Mouse (Mus musculus): Measurements from ENCODE around the gene Hes2.

The Hes2 gene

DNA sequence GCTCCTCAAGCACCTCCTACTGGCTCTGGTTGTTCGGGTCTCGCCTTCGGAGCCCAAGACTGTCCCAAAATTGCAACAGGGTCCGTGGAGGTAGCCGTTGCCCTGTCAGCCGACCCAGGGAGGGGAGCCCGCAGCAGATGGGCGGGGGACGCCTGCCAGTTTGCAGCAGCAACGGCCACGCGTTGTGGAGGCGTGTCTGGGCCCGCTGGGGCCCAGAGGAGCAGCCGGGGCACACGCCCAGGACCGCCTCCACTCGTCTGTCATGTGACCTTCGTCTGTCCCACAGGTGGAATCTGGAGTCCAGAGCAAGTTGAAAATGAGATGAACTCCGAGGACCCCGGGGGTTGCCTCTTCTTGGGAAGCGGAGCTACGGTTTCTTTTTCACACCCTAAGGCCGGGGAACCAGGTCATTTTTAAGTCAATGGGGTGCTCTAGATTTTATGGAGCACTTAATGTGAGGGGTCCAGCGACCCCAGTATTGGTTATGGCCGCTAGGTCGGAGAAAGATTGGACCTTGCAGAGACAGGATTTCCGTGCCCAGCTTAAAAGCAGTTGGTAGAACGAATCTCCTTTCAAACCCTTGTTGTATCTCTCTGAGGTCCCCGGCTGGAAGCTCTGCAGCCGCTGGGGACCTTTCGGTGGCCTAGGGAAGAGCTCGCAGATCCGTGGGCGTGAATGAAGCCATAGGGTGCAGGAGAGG, at the start of gene Hes2:
Hes2 (plus strand) TSS at position 283 of the 700 bp plus-strand sequence.
- no peak for DNase-seq (ENCODE audit: extremely low read depth, low read depth, low spot score)

DNA sequence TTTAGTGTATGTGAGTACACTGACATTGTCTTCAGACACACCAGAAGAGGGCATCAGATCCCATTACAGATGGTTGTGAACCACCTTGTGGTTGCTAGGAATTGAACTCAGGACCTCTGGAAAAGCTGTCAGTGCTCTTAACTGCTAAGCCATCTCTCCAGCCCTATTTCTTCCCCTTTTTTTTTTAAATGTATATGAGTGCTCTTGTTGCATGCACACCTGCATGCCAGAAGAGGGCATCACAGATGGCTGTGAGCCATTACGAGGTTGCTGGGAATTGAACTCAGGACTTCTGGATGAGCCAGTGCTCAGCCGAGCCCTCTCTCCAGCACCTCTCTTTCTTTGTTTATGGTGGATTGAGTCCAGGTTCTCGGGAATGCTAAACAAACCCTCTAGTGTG, 49.2 kb upstream of the Hes2 start:
- no peak for DNase-seq (ENCODE audit: extremely low read depth, low read depth, low spot score)

DNA sequence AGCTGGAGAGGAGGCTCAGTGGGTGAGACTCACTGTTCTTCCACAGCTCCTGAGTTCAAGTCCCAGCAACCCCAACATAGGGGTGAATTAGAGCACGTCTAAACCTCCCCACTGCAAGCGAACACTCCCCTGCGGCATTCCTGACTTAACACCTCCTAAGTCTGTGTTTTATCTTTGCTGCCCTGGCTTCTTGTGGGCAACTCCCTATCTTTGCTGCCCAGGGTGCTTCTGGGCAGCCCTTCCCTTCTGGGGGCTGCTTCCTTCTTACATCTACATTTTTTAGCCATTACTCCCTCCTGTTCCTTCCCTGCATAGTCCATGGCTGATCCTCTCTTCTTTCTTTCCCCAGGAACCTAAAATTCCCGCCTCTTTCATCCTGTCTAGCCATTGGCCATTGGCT, 48.0 kb upstream of the Hes2 start:
- DNase-seq (ENCODE audit: extremely low read depth, low read depth, low spot score) = no peak

DNA sequence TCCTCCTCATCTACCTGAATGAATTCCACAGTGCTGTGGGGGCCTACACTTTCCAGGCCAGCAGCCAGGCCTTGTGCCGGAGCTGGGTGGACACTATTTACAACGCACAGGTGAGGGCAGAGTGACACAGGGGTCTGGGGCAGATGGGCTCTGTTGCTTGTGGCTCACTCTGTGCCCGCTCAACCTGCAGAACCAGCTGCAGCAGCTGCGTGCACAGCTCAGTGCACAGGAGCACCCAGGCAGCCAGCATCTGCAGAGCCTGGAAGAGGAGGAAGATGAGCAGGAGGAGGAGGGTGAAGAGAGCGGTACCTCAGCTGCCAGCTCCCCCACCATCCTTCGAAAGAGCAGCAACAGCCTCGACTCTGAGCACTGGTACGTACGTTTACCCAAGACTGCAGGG, 46.3 kb upstream of the Hes2 start:
- DNase-seq (ENCODE audit: extremely low read depth, low read depth, low spot score) = no peak

DNA sequence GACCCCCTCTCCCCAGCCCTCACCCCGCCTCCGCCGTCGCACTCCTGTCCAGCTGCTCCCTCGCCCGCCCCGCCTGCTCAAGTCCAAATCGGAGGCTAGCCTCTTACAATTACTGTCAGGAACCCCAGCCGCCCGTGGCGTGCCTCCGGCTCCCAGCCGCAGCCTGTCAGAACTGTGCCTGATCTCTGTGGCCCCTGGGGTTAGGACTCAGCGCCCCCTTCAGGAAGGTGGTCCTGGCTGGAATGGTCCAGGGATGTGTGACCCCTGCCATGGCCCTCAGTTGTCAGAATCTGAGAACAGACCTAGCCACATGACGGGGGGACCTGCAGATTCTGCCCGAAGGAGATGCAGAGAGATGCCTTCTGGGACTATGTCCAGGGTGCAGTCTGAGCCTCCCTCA, 44.6 kb upstream of the Hes2 start:
- DNase-seq (ENCODE audit: extremely low read depth, low read depth, low spot score) = no peak

DNA sequence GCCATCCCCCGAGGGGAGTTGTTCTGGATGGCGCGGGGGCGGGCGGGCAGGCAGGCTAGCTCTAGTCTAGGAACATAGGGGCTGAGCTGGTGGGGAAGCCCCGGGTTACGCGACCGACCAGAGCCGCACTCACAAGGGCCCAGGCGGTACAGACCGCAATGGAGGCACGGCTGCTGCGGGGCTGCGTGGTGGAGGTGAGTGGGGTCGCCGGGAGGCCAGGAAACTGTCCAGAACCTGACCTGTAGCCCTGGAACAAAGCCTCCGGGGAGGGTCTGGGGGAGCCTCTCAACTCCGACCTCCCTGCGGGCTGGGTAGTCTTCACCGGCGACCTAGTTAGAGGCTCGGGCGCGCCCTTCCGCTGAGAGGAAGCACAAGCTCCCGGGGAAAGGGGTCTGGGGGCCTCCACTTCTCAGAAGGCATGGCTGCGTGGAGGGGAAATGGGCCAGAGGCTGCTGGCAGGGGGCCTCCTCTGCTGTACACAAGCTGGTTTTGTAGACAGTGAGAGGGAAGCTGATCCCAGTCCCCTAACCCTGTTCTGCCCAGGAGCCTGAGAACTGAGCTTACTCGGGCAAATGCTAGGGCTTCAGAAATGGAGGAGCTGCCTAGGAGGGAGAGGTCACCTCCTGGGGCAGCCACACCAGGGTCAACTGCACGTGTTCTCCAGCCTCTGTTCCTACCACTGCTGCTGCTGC, 42.6 kb upstream of the Hes2 start, which contains the start of gene Tnfrsf25:
Tnfrsf25 (plus strand) TSS at position 14 of the 692 bp plus-strand sequence.
- no peak for DNase-seq (ENCODE audit: extremely low read depth, low read depth, low spot score)

DNA sequence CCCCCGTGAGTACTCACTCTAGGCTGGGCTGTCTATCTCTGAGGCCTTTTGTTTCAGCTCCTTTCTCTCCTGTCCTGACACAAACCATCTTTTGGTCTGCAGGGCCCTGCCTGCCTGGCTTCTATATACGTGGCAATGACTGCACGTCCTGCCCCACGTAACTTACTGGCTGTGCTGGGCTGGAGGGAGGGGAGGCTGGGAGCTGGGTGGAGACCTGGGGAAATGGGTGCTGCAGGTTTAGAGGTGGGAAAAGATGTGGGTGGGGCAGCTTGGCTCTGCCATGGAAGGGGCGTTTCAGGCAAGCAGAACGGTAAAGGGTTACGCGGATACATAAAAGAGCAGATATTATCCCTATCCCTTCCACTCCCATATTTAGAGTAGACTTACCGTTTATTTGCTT, 41.1 kb upstream of the Hes2 start:
- no peak for DNase-seq (ENCODE audit: extremely low read depth, low read depth, low spot score)

DNA sequence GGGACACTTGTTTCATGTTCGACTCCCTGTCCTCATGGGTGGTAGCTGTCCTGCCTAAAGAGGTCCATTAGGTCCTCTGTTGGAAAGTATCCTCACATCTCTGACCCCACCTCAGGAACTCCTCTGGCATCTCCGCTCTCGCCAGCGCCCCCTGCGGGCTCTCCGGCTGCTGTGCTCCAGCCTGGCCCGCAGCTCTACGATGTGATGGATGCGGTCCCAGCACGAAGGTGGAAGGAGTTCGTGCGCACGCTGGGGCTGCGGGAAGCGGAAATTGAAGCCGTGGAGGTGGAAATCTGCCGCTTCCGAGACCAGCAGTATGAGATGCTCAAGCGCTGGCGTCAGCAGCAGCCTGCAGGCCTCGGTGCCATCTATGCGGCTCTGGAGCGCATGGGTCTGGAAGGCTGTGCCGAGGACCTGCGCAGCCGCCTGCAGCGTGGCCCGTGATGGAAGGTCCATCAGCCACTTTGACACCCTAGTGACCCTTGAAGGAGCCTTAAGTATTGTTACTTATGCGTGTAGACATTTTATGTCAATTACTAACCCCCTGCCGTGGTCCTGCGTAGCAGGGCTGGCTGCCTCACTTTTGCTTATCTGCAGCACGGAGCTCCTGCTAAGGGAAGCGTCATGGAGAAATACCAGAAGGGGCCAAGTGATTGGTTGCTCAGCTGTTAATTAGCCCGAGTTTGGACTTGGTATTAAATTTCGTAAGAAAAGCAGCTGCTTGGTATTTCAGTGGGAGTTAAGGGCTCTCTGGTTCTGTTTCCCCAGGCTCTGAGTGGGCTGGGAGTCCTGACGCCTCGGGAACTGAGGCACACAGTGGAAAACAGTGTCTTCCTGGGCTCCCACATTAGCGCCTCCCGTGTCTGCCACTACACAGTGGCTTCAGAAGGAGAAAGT, 39.0 kb upstream of the Hes2 start:
- DNase-seq (ENCODE audit: extremely low read depth, low read depth, low spot score) = no peak

DNA sequence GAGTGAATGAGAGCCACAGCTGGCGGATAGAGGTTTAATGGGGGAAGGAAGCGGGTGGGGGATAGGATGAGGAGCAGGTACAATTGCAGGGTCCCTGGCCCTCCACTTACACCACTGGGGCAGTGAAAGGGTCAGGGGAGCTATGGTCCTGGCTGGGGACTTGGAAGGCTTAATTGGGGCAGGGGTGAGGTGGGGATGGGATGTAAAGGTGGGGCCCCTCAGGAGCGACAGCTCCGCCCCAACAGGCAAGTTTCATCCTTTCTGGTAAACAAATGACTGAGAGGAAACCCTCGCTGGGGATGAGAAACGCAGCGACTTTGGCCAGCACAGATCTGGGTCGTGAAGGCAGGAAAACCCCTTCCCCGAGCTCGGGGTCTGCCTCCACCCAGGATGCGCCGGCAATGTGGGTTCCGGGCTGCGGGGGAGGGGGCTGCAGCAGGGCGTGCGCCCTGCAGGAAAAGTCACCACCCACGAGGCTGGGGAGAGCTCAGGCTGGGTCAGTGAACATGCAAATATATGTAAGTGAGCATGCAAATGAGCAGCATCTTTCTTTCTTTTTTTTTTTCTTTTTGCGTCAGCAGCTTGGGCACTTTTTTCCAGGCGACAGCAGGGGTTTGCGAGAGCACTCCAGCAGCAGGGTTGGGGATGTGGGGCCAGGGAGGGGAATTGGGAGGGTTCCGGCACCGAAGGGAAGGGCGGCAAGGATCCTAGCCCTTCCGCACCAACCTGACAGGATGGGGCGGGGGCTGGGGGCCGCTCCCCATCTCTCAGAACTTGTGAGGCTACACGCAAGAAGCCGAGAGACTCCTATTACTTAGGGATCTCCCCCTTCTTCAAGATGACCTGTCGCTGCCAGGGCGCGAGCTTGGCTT, 38.1 kb upstream of the Hes2 start:
- DNase-seq (ENCODE audit: extremely low read depth, low read depth, low spot score) = no peak

DNA sequence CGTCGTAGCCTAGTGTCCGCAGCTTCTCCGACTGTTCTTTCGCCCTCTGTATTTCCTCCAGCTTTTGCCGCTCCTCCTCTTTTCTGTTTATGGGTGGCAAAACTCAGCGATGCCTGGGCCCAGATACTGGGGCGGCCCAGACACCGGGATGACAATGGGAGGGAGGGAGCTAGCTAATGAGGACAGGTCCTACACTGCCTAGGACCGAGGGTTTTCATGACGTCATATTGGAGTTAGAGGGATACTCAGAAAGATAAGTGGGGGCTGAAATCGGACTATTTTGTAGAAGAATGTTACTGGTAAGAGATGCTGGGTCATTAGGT, 37.5 kb upstream of the Hes2 start:
- DNase-seq (ENCODE audit: extremely low read depth, low read depth, low spot score) = no peak

DNA sequence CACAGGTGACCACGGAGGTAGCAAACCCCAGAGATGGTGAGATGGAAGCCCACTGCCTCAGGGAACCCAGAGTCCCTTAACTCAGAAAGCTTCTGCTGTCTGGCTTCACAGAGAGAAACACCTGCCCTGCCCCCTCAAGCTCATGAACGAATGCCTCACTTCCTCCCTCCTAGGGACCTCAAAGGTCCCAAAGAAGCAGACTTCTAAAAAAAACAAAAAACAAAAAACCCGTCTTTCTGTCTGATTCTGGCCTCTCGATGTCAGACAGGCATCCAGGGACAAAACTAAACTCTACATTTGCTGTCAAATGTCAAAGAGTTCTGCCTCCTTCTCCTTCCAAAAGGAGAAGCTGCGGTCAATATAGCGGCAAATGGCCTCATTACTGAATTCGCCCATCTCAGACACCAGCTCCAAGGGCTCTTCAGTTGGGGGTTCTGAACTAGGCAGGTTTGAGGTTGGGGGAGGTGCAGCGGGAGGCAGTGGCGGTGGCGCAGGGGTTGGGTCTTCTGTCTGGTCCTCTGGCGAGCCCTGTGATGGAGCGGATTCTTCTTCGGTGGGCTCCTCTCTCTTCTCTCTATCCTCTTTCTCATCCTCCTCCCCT, 34.2 kb upstream of the Hes2 start:
- DNase-seq (ENCODE audit: extremely low read depth, low read depth, low spot score) = no peak

DNA sequence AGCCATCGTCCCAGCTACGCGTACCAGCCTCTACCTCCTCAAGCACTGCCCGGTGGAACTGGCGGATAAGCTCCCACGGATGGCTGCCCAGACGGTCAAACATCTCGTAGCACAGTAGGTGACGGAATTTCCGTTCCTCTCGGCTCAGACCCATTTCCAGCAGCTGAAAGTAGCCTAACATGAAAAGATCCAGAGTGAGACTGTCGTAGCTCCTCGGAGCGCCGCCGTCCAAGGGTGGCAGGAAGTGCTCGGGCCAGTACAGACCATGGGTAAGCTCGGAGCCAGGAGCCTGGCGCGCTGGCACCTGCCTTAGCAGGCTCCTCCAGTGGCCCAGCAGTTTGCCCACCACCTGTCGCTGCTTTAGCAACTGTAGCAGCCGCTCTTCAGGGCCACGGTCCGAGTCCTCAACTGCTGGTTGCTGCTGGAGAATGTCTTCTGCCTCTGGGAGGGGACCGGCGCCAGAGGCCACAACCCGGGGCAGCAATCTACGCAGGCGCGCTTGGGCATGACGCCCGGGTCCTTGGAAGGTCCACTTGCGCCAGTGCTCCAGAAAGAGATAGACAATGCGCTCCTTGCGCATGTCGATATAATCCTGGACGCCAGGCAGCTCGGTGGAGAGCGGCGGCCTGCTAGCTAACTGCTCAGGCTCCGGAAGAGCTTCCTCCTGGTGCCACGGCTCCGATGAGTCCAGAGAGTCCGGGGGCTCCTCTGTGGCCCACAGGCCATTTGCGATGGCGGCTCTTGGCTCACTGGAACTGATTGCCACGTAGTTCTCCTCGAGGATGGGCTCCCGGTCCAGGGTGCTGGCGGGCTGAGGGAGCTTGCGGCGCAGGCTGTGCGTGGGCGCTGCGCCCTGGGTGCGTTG, 33.3 kb upstream of the Hes2 start:
- DNase-seq (ENCODE audit: extremely low read depth, low read depth, low spot score) = no peak

DNA sequence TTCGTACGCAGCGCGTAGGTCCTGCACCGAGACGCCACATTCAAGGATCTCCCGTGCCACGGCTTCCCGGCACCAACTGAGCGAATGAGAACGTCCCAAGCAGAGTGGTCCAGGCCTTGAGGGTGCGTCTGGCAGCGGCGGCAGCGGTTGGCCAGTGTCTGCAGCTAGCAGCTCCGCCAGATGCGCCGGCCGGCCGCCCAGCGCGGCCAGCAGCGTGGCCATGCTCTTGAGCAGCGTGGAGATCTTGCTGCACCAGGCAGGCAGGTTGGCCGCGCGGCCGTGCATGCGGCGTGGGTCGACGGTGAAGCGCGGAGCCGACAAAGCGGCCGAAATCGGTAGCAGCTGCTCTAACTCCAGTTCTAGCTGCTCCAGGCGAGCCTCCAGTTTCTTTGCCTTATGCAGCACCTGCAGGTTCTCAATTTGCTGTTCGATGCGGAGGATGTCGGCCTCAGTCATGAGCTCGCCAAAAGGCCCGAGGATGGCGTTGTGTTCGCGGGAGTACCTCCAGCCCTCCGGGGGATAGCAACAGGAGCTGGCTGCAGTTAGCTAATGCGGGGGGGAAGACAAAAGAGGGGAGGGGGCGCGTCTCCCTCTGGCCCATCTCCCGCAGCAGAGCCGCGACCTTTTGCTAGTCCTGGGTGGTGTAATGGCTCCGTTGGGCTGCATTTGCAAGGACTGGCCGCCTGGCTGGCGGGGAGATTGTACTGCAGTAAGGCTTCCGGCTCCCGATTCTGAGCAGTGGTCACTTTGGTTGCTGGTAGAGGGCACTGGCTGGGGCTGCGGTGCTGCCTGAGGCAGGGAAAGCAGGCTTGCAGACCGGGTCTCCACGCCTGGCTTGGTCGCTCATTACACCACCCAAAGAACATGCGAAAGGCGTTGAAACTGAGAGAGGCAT, 32.4 kb upstream of the Hes2 start:
- DNase-seq (ENCODE audit: extremely low read depth, low read depth, low spot score) = no peak

DNA sequence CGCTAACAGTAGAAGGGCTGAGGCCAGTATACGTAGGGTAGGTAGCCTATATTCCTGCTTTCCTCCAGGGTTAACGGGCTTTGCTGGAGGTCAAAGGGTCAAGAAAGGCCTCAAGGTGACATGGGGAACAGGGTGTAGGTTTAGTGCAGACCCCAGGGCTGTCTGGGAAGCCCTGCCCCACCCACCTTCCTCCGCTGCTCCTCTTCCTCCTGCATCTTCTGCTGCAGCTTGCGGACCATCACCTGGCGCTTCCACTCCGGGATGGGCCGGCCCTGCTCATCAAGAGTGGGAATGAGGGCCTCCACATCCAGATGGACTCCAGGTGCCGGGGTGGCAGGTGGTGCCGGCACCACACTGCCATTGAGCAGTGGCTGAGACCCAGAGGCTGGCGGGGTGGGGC, 30.8 kb upstream of the Hes2 start:
- DNase-seq (ENCODE audit: extremely low read depth, low read depth, low spot score) = no peak

DNA sequence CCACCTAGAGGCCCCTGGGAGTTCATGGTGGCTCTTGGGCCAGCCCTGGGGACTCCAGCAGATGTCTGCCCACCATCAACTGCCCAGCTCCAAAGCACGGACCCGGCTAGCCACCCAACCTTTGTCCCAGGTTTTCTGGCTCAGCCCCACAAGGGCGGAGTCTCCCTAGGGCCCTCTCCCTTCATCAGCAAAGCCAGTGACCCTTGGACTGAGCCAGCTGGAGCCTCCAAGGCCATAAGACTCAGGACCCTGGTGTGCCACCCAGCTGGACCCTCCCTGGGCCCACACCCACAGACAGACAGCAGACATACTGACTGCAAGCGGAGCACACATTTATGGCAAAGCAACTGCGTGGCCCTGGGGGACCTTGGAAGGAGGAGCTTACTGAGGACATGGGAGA, 29.9 kb upstream of the Hes2 start:
- no peak for DNase-seq (ENCODE audit: extremely low read depth, low read depth, low spot score)

DNA sequence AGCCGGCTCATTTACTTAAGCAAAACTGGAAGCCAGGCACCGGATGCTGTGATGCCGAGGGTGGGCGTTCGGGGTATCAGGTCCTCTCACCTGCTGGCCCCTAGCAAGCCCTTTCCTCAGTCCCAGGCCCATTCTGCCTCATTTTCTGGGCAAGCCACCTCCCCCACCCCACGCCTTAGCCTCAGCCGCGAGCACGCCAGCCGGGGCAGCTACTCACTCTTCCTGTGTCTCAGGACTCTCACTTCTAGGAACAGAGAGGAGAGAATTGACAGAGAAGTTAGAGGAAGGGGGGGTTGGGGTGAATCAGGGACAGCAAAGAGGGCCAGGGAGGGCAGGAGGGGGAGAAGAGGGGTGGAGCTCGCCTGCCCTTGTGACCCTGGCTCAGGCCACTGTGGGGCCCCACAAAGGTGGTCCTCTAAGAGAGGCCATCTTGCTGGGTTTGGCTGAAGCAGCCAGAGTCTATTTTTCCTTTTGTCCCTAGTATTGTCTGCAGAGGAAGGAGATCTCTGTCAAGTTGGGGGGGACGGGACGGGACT, 29.2 kb upstream of the Hes2 start:
- no peak for DNase-seq (ENCODE audit: extremely low read depth, low read depth, low spot score)

DNA sequence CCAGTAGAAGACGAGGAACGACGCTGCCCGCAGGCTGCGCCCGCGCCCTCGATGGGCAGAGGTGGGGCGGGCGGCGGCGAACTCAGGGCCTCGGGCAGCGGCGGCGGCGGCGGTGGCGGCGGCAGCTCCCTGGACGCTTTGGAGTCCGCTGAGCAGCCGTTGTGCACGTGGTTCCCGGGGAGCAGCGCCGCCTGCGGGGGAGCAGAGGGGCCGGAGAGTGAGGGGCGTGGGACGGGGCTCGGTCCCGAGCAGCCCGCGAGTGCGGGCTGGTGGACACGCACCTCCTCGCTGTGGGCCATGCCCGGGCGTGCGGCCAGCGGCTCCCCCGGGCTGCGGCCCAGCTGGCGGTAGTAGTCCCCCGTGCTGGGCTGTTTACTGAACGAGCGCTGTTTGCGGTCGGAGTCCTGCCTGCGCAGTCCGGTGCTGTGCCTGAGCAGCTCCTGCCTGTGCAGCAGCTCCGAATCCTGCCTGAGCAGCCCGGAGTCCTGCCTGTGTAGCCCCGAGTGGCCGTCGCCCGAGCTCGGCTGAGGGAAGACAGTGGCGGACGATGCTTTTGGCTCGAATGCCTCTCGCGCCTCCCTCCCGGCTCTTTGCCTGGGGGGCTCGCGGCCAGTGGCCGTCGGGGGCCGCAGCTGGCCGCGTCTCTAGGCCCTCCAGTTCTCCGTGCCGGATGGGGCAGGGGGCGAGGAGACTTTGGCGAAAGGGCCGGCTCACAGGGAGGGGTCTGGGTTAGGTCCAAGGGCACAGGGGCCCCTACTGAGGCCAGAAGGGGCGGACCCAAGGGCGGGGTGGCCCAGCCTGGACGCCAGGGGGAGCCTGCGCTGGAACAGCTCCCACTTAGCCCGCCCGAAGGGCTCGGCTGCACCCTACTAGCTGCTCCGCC, 27.7 kb upstream of the Hes2 start:
- no peak for DNase-seq (ENCODE audit: extremely low read depth, low read depth, low spot score)

Data from fat pad, adult 2 months (tissue).